In genomic region chr14:101382838-101383237, GRCm38 (mm10) we compare ENCODE assay signal across 23 mouse cellular contexts.
A peak's percentile ranks its signal among the peaks of the same experiment; 100 is the strongest.
DNase-seq lines count a peak whose midpoint lies in the region; ATAC-seq and TF ChIP-seq lines count a peak whose summit lies in the region.
"Had no signal": no experiment of that assay in that cellular context is flagged by ENCODE, and none has a peak within 500 bp of the region (broad histone marks: within the 10 kb centered on the region; RNA-seq: fewer than 3 reads in every experiment).

No protein-coding gene starts in this region.

- 32% methylated on average over 6 of the region's 6 CpGs for WGBS in embryonic facial prominence, embryonic 14.5 days
- 46% methylated on average over 6 of the region's 6 CpGs for WGBS in limb, embryonic 13.5 days
- WGBS in lung, adult 2 months = 74% methylated on average over 6 of the region's 6 CpGs

- H3K4me2 ChIP-seq in embryonic facial prominence, embryonic 14.5 days (ENCODE audit: low read depth, low read length) = no peak overlapping the region
- no peak overlapping the region for H3K4me2 ChIP-seq in limb, embryonic 13.5 days (replicated peaks)
- H3K4me2 ChIP-seq: forebrain, embryonic 12.5 days; heart, embryonic 12.5 days; hindbrain, embryonic 14.5 days; kidney, embryonic 15.5 days; limb, embryonic 15.5 days; liver, embryonic 15.5 days had no signal

- no peak for TF ChIP-seq CTCF in lung, adult 2 months (IDR thresholded peaks at IDR 0.05; ENCODE audit: insufficient read depth, low read length)

- H3K4me1 ChIP-seq in embryonic facial prominence, embryonic 14.5 days (ENCODE audit: control insufficient read depth, insufficient read depth, low read length) = peaks cover 14% of the 10 kb centered on the region
- peaks cover 13% of the 10 kb centered on the region for H3K4me1 ChIP-seq in limb, embryonic 13.5 days
- no peaks in the 10 kb centered on the region for H3K4me1 ChIP-seq in lung, adult 2 months (ENCODE audit: control insufficient read depth, insufficient read depth, low read length)
- H3K4me1 ChIP-seq: heart, embryonic 12.5 days; kidney, embryonic 15.5 days; liver, embryonic 15.5 days had no signal

- H3K36me3 ChIP-seq in embryonic facial prominence, embryonic 14.5 days (ENCODE audit: control insufficient read depth, insufficient read depth, low read length) = no peaks in the 10 kb centered on the region
- H3K36me3 ChIP-seq in limb, embryonic 13.5 days = no peaks in the 10 kb centered on the region
- H3K36me3 ChIP-seq: forebrain, embryonic 12.5 days; heart, embryonic 12.5 days; kidney, embryonic 15.5 days; limb, embryonic 15.5 days; liver, embryonic 15.5 days had no signal

- H3K27me3 ChIP-seq in embryonic facial prominence, embryonic 14.5 days (replicated peaks; ENCODE audit: control insufficient read depth, insufficient read depth, low read length) = no peaks in the 10 kb centered on the region
- no peaks in the 10 kb centered on the region for H3K27me3 ChIP-seq in limb, embryonic 13.5 days
- H3K27me3 ChIP-seq: forebrain, embryonic 12.5 days; limb, embryonic 15.5 days; liver, embryonic 15.5 days had no signal

- H3K9me3 ChIP-seq in embryonic facial prominence, embryonic 14.5 days (ENCODE audit: control insufficient read depth, low read length) = no peaks in the 10 kb centered on the region
- H3K9me3 ChIP-seq in limb, embryonic 13.5 days = no peaks in the 10 kb centered on the region
- H3K9me3 ChIP-seq: forebrain, embryonic 12.5 days; heart, embryonic 12.5 days; kidney, embryonic 15.5 days; limb, embryonic 15.5 days; liver, embryonic 15.5 days had no signal

- no peak overlapping the region for H3K4me3 ChIP-seq in embryonic facial prominence, embryonic 14.5 days (ENCODE audit: low read depth, low read length)
- H3K4me3 ChIP-seq in limb, embryonic 13.5 days = no peak overlapping the region
- no peak overlapping the region for H3K4me3 ChIP-seq in lung, adult 2 months (replicated peaks; ENCODE audit: extremely low read depth, low read depth, low read length)
- H3K4me3 ChIP-seq: forebrain, embryonic 12.5 days; heart, embryonic 12.5 days; kidney, embryonic 15.5 days; limb, embryonic 15.5 days; liver, embryonic 15.5 days had no signal

- peak; percentile 82 for ATAC-seq in embryonic facial prominence, embryonic 14.5 days (ENCODE audit: low read depth)
- ATAC-seq in limb, embryonic 13.5 days (ENCODE audit: low FRiP score, low read depth) = peak; percentile 37; the same call in 1 of the 2 replicates
- no peak for ATAC-seq in frontal cortex, adult (ENCODE audit: low TSS enrichment)
- ATAC-seq: activated CD4-positive, CD25-positive, alpha-beta regulatory T cell, adult 4 months; midbrain, embryonic 16.5 days had no signal

- no peak overlapping the region for H3K9ac ChIP-seq in embryonic facial prominence, embryonic 14.5 days (ENCODE audit: low read depth, low read length)
- H3K9ac ChIP-seq in limb, embryonic 13.5 days = no peak overlapping the region
- H3K9ac ChIP-seq: forebrain, embryonic 12.5 days; heart, embryonic 12.5 days; hindbrain, embryonic 14.5 days; kidney, embryonic 15.5 days; limb, embryonic 15.5 days; liver, embryonic 15.5 days had no signal

- no peak for TF ChIP-seq POLR2A in lung, adult 2 months (IDR thresholded peaks at IDR 0.05; ENCODE audit: borderline replicate concordance, extremely low read depth, low read depth, low read length)

- peak; percentile 8 for DNase-seq in NIH3T3 (ENCODE audit: low read depth)
- DNase-seq in embryo, embryonic 10 days (ENCODE audit: low spot score) = peak; percentile 47
- DNase-seq in embryonic facial prominence, embryonic 14.5 days (ENCODE audit: low spot score) = peak; percentile 83
- no peak for DNase-seq in lung, adult 2 months
- no peak for DNase-seq in adrenal gland, postnatal 14 days
- DNase-seq: adrenal gland, postnatal 25 days; cerebellum, adult 11 months; cerebellum, postnatal 25 days; heart, postnatal 14 days; lung, postnatal 10 days; retina, postnatal 1 day; right cerebral cortex, postnatal 4 days; thymus, postnatal 36 days had no signal

- peak overlapping the region; percentile 61; the same call in 1 of the 2 replicates for H3K27ac ChIP-seq in embryonic facial prominence, embryonic 14.5 days (replicated peaks; ENCODE audit: low read depth, low read length)
- H3K27ac ChIP-seq in limb, embryonic 13.5 days = no peak overlapping the region
- H3K27ac ChIP-seq: forebrain, embryonic 12.5 days; hindbrain, embryonic 14.5 days; kidney, embryonic 15.5 days; limb, embryonic 15.5 days; liver, embryonic 15.5 days had no signal

Comparison
In these comparisons a context has a peak if more than half of its experiments do, and no peak if none do; other contexts are left out.
1. DNase-seq: peak in NIH3T3 (single experiment), embryo, embryonic 10 days (single experiment) and embryonic facial prominence, embryonic 14.5 days (single experiment); none in lung, adult 2 months (single experiment) and adrenal gland, postnatal 14 days (single experiment).